Mouse (Mus musculus) heart, postnatal 10 days (tissue): Measurements from ENCODE around the gene Nfkbib. TPM values are rescaled to one million over a fixed set of nuclear protein-coding genes. Genes with fewer than 3 reads are reported as not detected.
A peak's percentile ranks its signal among the peaks of the same experiment; 100 is the strongest.

ENCODE experiments used
- DNase-seq, 2 experiments: peaks; one replicate each; pipeline ENCODE4 v3.0.0; 2021
- intact Hi-C: fragments of 180-260 bp; cut with DNase I; formaldehyde crosslinking; loops from one replicate; pipeline ENCODE4 v1.15.1; 2025
- total RNA-seq, 2 experiments: library from RNA; stranded (reverse); gene quantifications; 2 replicates each; pipeline ENCODE4 v1.2.3; 2021

Gene Nfkbib
- total RNA-seq, 2 experiments from 2014 or later = 15.4 to 16.1 TPM

- DNase-seq = peak in 1 of 2 experiments; percentile 72
- intact Hi-C loops = no loop called here
Observed at GRCm38 (mm10) chr7:28801901-28802670, 34.8 kb upstream of the Nfkbib start.

GRCm38 (mm10) chr7:28801451-28801850 lies 34.1 kb upstream of the Nfkbib start:
- intact Hi-C loops = no loop called here
- DNase-seq = no peak

DNA sequence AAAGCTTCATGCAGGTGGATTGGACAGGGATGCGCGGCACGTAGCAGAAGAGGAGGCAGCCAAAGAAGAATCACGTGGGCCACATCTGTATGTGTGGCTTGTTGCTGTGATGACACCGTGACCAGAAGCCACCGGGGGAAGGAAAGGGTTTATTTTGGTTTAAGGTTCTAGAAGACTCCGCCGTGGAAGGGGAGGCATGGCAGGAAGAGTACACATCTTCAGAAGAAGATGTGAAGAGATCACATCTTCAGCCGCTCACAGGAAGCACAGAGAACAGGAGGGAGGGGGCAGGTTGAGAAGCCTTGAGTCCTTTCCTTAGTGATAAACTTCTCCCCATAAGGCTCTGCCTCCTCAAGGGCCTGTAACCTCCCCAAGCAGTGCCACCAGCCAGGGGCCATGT lies 32.7 kb upstream of the Nfkbib start:
- intact Hi-C loops = loop anchor here (5.0 kb wide), 1 partner anchor 242 kb away; no protein-coding TSS in a partner anchor
- DNase-seq = no peak

DNA sequence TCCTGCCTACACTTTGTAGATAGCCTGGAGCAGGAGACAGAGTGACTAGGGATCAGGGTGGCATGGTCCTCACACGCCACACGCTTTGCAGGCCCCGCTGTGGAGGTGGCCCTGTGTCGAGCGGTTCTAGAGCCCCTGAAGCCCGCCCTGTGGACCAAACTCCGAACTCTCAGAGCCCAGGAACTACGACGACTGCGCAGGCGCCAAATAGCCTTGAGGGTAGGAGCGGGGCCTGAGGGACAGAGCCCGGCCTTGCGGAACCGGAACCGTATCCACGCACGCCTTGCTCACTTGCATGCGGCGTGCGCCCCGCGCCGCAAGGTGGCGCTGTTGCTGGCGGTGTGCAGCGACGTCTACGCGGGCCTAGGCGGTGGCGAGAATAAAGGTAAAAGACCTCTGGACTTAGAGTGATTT lies 29.3 kb upstream of the Nfkbib start:
- peak; percentile 84 to 90 for DNase-seq
- intact Hi-C loops = loop anchor here (1.0 to 5.0 kb wide), 2 partner anchors 71 to 246 kb away; no protein-coding TSS in a partner anchor

- DNase-seq = no peak
- intact Hi-C loops = loop anchor here (1.0 to 5.0 kb wide), 3 partner anchors 31 to 246 kb away; no protein-coding TSS in a partner anchor
Observed at GRCm38 (mm10) chr7:28795832-28796231, 28.5 kb upstream of the Nfkbib start.

- DNase-seq = no peak
- intact Hi-C loops = loop anchor here (2.0 to 5.0 kb wide), 2 partner anchors 32 to 178 kb away; no protein-coding TSS in a partner anchor
Observed at GRCm38 (mm10) chr7:28794496-28794895, 27.2 kb upstream of the Nfkbib start.

GRCm38 (mm10) chr7:28793834-28794233 lies 26.5 kb upstream of the Nfkbib start:
- peak; percentile 45 to 51 for DNase-seq
- intact Hi-C loops = loop anchor here (2.0 to 5.0 kb wide), 2 partner anchors 33 to 178 kb away; no protein-coding TSS in a partner anchor

- intact Hi-C loops = loop anchor here (5.0 kb wide), 1 partner anchor 180 kb away; no protein-coding TSS in a partner anchor
- DNase-seq = no peak
Observed at GRCm38 (mm10) chr7:28792391-28793185, 25.3 kb upstream of the Nfkbib start.

DNA sequence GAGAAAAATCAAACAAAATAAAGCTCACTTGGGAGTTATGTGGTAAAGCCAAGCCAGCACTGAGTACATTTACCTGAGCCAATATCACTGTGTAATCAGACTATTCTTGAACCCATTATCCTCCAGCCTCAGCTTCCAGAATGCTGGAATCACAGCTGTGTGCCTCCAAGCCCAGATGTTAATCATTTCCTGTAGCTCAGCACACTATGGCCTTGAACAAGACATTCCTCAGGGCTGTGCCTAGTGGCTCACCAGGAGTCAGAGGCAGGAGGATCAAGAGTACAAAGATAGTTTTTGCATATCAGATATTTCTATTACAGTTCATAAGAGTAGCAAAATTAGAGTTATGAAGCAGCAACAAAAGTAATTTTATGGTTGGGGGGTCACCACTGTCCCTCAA lies 24.4 kb upstream of the Nfkbib start:
- no peak for DNase-seq
- intact Hi-C loops = loop anchor here (5.0 kb wide), 1 partner anchor 181 kb away; no protein-coding TSS in a partner anchor

GRCm38 (mm10) chr7:28790066-28790806 lies 22.9 kb upstream of the Nfkbib start:
- intact Hi-C loops = loop anchor here (5.0 kb wide), 1 partner anchor 182 kb away; no protein-coding TSS in a partner anchor
- no peak for DNase-seq

GRCm38 (mm10) chr7:28789235-28789634 lies 21.9 kb upstream of the Nfkbib start:
- intact Hi-C loops = no loop called here

DNA sequence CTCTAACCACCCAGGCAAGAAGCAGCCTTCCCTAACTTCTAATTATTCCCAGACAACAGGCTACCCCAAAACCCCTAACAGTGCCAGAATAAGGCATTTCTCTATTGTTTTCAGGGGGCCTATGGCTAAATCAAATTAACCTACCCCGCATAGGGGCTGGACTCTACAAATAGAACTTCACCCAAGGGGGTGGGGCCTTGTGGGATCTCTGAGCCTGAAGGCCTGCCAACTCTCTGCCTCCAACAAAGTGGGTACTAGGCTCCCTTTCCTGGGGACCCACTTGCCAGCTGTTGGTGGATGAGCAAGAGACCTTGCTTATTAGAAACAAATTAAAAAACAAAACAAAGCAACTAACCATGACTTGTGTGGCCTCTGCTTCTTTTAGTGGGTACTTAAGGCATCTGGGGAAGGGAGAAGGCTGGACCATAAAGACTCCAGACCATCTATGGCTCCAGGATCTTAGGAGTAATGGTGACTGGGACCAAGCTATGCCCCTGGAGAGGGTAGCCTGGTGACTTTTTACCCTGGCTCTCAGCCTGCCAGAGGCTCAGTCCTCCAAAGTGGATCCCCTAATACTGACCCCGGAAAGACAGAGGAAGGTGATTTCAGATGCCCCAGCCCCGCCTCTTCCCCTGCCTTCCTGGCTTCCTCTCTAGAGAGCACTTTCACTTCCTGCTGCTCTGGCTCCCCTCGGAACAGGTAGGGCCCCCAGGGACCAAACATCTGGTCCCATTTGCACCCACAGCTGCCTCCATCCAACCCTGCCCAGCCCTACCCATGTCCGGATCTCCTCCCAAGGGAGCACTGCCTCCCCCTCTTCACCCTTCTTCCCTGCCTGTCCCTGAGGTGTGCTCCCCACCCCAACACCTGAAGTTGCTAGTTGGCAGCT lies 21.2 kb upstream of the Nfkbib start, which contains the start of gene Rinl:
TSS of gene Rinl (plus strand) at position 663 of the 889 bp plus-strand sequence.
- no peak for DNase-seq
- intact Hi-C loops = no loop called here

More at GRCm38 (mm10) chr7:28789235-28789634, 21.9 kb upstream of the Nfkbib start:
- no peak for DNase-seq

GRCm38 (mm10) chr7:28787884-28788283 lies 20.6 kb upstream of the Nfkbib start:
- intact Hi-C loops = no loop called here
- DNase-seq = no peak

DNA sequence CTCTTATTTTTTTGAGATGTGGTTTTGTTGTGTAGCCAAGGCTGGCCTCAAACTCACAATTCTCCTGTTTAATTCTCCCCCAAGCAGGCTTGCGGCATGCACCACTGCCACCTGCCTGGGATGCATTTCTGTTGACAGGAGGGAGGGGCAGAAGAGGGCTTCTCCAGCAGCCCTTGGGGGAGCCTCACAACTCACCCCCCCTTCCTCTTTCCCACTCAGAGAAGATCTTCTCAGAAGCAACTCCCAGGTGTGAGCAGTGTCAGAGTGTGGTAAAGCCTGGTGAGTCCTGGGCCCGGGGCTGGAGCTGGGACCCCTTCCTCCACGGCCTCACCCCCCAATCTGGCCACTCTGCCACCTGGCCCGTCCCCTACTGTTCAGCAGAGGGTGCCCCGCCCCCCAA lies 17.8 kb upstream of the Nfkbib start:
- DNase-seq = no peak
- intact Hi-C loops = no loop called here

DNA sequence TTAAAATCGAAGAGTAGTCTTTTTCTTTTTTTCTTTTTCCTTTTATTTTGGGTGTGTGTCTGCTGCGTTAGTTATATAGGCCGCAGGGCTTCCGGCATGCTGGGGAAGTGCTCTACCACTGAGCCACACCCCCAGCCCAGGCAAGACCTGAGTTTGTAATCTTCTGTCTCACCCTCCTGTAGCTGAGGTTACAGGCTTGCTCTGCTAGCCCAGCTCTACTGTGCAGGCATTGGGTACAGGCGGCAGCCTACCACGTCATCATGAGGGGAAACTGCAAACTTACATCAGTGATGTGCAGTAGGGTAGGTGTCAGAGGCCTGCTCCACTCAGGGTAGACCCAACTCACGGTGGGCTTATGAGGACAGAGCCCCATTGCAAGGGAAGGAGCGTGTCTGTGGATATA lies 13.9 kb upstream of the Nfkbib start:
- intact Hi-C loops = loop anchor here (2.0 to 5.0 kb wide), 2 partner anchors 86 to 256 kb away; no protein-coding TSS in a partner anchor
- DNase-seq = peak in 1 of 2 experiments; percentile 27

GRCm38 (mm10) chr7:28780857-28781256 lies 13.5 kb upstream of the Nfkbib start:
- intact Hi-C loops = loop anchor here (2.0 to 5.0 kb wide), 2 partner anchors 86 to 256 kb away; no protein-coding TSS in a partner anchor
- peak in 1 of 2 experiments; percentile 29 for DNase-seq

GRCm38 (mm10) chr7:28780067-28780658 lies 12.9 kb upstream of the Nfkbib start:
- intact Hi-C loops = loop anchor here (2.0 to 5.0 kb wide), 2 partner anchors 87 to 257 kb away; no protein-coding TSS in a partner anchor

GRCm38 (mm10) chr7:28778825-28779224 lies 11.5 kb upstream of the Nfkbib start:
- intact Hi-C loops = no loop called here
- peak in 1 of 2 experiments; percentile 31 for DNase-seq

More at GRCm38 (mm10) chr7:28780067-28780658, 12.9 kb upstream of the Nfkbib start:
- peak; percentile 93 to 96 for DNase-seq
